Mouse (Mus musculus): ENCODE measurements around the gene Cyp8b1. TPM values are rescaled to one million over a fixed set of nuclear protein-coding genes. Genes with fewer than 3 reads are reported as not detected.

The Cyp8b1 gene
- polyA plus RNA-seq (2015; fragmentation: Nextera tagmentation; extraction: Ambion mirVana), result not detected in 2 replicates

DNA sequence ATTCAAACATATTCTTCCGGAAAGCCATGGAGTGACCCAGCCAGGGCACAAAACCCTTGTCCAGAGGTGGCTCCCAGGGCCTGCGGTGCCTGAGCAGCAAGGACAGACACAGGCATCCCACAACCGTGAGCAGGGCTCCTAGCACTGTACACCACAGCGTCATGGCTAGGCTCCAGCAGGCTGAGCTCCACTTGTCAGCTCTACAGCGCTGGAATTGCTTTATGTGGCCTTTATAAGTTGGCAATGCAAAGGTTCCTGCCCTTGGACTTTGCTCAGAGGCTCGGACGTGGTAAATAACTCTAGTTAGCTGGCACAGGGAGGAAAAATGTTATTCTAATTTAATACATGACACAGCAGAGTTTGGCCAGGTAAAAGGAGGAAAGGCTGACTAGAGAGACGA is at the start of gene Cyp8b1:
Cyp8b1 (minus strand) TSS at position 204 of the 400 bp plus-strand sequence.
- no peaks in the 10 kb centered on the region for H3K4me1 ChIP-seq
- H3K27me3 ChIP-seq, result no peaks in the 10 kb centered on the region
- H3K36me3 ChIP-seq (ENCODE audit: poor library complexity, severe bottlenecking), result no peaks in the 10 kb centered on the region
- no peak within 1 kb of the TSS for H3K9ac ChIP-seq
- no peaks in the 10 kb centered on the region for H3K9me3 ChIP-seq (replicated peaks)
- H3K27ac ChIP-seq, result no peak within 1 kb of the TSS
- H3K4me2 ChIP-seq, result no peak within 1 kb of the TSS
- H3K4me3 ChIP-seq, result no peak within 1 kb of the TSS
- no peak for ATAC-seq
- whole genome bisulfite sequencing, result 85% methylated on average over 8 of the region's 8 CpGs

DNA sequence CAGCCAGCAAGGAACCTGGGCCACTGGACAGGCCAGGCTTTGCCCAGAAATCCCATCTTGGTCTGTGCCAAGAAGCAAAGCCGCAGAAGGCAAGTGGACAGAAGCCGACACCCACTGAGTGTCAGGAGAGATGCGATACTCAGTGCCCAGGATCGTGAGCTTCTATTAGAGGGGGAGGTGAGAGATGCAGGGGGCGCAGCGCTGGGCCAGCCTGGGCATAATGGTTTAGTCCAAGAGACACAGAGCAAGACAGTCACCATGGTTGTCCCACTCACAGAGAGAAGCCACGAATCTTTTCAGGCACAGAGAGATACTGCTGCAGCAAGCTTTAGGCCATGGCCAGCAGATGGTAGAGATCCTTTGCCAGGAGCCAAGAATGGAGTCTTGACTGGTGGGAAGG is 48.8 kb upstream of the Cyp8b1 start:
- 90% methylated on average over 7 of the region's 7 CpGs for WGBS
- no peak for ATAC-seq
- H3K9me3 ChIP-seq (replicated peaks), result no peaks in the 10 kb centered on the region

DNA sequence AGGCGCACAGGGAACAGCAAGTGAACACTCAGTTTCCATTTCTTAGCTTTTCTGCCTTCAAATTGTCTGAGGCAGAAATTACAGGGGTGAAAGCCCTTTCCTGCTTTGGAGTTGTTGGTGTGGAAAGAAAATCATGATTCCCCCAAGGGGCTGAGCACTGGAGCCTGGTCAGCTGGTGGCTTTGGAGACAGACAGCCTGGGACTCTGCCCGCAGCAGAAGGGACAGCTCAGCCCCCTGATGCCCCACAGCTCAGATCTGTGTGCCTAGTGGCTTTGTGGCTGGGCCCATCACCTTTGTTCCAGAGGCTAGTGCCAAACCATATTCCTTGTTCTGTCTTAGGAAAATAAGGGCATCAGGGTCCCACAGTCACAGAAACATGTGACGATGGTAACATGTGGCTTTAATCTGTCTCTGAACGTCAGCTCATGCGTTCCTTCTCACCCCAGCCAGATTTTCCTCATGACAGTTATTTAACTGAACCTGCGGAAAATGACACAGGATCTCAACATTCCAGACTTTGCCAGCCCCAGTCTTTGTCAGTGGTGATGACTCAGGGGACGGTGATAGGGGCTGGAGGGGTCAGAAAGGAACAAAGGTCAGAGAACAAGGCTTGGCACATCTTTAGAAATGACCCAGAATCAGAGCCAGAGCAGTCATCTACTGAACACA is 44.0 kb upstream of the Cyp8b1 start:
- Histone ChIP-seq H3K9me3 (replicated peaks) (no peaks in the 10 kb centered on the region), H3K4me3 (no peak overlapping the region), H3K27me3 (no peaks in the 10 kb centered on the region), H3K9ac (no peak overlapping the region), H3K27ac (no peak overlapping the region), H3K4me1 (no peaks in the 10 kb centered on the region), H3K4me2 (no peak overlapping the region), H3K36me3 (ENCODE audit: poor library complexity, severe bottlenecking) (no peaks in the 10 kb centered on the region)
- ATAC-seq, result no peak
- WGBS, result 70% methylated on average over 7 of the region's 7 CpGs

More for the DNA sequence above, 48.8 kb upstream of the Cyp8b1 start:
- Histone ChIP-seq H3K4me3 (no peak overlapping the region), H3K9ac (no peak overlapping the region), H3K27ac (no peak overlapping the region), H3K4me2 (no peak overlapping the region), H3K27me3 (no peaks in the 10 kb centered on the region), H3K4me1 (no peaks in the 10 kb centered on the region), H3K36me3 (ENCODE audit: poor library complexity, severe bottlenecking) (no peaks in the 10 kb centered on the region)

- Histone ChIP-seq H3K36me3 (ENCODE audit: poor library complexity, severe bottlenecking) (no peaks in the 10 kb centered on the region), H3K4me3 (no peak overlapping the region), H3K9me3 (replicated peaks) (no peaks in the 10 kb centered on the region), H3K9ac (no peak overlapping the region), H3K27me3 (no peaks in the 10 kb centered on the region), H3K4me1 (peaks cover 15% of the 10 kb centered on the region), H3K27ac (no peak overlapping the region), H3K4me2 (no peak overlapping the region)
- no peak for ATAC-seq
- 92% methylated on average over 6 of the region's 6 CpGs for WGBS
Measured at GRCm38 (mm10) chr9:121952596-121952995, 36.5 kb upstream of the Cyp8b1 start.

GRCm38 (mm10) chr9:121951114-121951423 is 35.0 kb upstream of the Cyp8b1 start:
- Histone ChIP-seq H3K4me3 (peak overlapping the region; percentile 24), H3K9ac (peak overlapping the region; percentile 41; the same call in 1 of the 2 replicates)

GRCm38 (mm10) chr9:121950418-121951113 is 34.5 kb upstream of the Cyp8b1 start, which contains the start of gene Fam198a:
Gene Fam198a, plus strand, starts transcription at chr9:121950988.
- Histone ChIP-seq H3K9ac (peak within 1 kb of the TSS; percentile 41; the same call in 1 of the 2 replicates), H3K27me3 (no peaks in the 10 kb centered on the region), H3K27ac (peak within 1 kb of the TSS; percentile 65), H3K4me3 (peak within 1 kb of the TSS; percentile 24), H3K4me1 (peaks cover 15% of the 10 kb centered on the region), H3K9me3 (replicated peaks) (no peaks in the 10 kb centered on the region), H3K36me3 (ENCODE audit: poor library complexity, severe bottlenecking) (no peaks in the 10 kb centered on the region), H3K4me2 (peak within 1 kb of the TSS; percentile 56)
- 2% methylated on average over 14 of the region's 14 CpGs for WGBS
- peak; percentile 93 for ATAC-seq

More at GRCm38 (mm10) chr9:121951114-121951423, 35.0 kb upstream of the Cyp8b1 start:
- Histone ChIP-seq H3K9me3 (replicated peaks) (no peaks in the 10 kb centered on the region), H3K27ac (0 out of 2 replicates have a peak overlapping the region, but pooled peaks have one; percentile 65), H3K4me1 (peaks cover 15% of the 10 kb centered on the region), H3K4me2 (peak overlapping the region; percentile 56), H3K27me3 (no peaks in the 10 kb centered on the region), H3K36me3 (ENCODE audit: poor library complexity, severe bottlenecking) (no peaks in the 10 kb centered on the region)
- WGBS, result 20% methylated on average over 4 of the region's 4 CpGs
- peak; percentile 68 for ATAC-seq

- H3K4me1 ChIP-seq, result peaks cover 15% of the 10 kb centered on the region
- H3K4me2 ChIP-seq, result no peak overlapping the region
- ATAC-seq, result no peak
- no peak overlapping the region for H3K9ac ChIP-seq
- 80% methylated on average over 4 of the region's 4 CpGs for WGBS
- H3K9me3 ChIP-seq (replicated peaks), result no peaks in the 10 kb centered on the region
- H3K27me3 ChIP-seq, result no peaks in the 10 kb centered on the region
- H3K27ac ChIP-seq, result no peak overlapping the region
- H3K4me3 ChIP-seq, result no peak overlapping the region
- no peaks in the 10 kb centered on the region for H3K36me3 ChIP-seq (ENCODE audit: poor library complexity, severe bottlenecking)
Measured at GRCm38 (mm10) chr9:121948431-121948830, 32.3 kb upstream of the Cyp8b1 start.

DNA sequence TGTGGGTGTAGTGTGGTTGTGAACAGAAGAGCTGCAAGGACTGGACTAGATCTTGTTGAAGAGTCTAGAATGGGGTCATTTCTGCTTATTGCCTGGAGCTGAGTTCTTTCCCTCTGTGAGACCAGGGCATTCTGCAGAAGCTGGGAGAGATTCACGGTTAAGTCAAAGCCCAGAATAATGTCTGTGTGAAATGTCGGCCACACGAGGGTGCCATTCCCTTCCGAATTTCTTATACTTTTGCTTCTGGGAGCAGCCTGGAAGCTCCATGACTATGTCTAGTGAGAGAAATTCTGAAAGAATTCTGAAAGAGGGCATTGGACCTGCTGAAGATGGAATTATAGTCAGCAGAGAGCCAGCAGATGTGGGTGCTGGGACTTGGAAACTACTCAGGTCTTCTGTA is 31.7 kb upstream of the Cyp8b1 start:
- no peak overlapping the region for H3K27ac ChIP-seq
- H3K4me1 ChIP-seq, result peaks cover 15% of the 10 kb centered on the region
- no peak overlapping the region for H3K4me2 ChIP-seq
- no peak for ATAC-seq
- 7% methylated on average over 4 of the region's 4 CpGs for WGBS
- no peaks in the 10 kb centered on the region for H3K9me3 ChIP-seq (replicated peaks)
- H3K9ac ChIP-seq, result no peak overlapping the region
- no peak overlapping the region for H3K4me3 ChIP-seq
- no peaks in the 10 kb centered on the region for H3K27me3 ChIP-seq
- no peaks in the 10 kb centered on the region for H3K36me3 ChIP-seq (ENCODE audit: poor library complexity, severe bottlenecking)

DNA sequence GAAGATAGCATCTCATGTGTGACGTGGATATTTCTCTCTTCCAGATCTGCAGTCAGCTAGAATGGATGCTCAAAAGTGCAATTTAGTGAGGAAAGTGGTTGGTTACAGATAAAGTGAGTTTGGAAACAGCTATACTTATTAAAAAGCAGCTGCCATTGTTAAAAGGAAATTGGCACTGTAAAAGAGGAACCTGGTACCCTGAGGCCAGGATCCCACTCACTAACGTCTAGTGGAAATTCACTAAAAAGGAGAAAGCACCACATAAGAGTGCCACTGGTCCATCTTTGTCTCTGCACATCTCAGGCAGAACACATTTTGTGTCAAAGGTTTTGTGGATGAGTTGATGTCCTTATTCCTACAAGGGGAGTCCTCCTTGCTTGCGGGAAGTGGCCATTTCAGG is 27.5 kb upstream of the Cyp8b1 start:
- Histone ChIP-seq H3K9ac (no peak overlapping the region), H3K9me3 (replicated peaks) (no peaks in the 10 kb centered on the region)
- no peak for ATAC-seq

DNA sequence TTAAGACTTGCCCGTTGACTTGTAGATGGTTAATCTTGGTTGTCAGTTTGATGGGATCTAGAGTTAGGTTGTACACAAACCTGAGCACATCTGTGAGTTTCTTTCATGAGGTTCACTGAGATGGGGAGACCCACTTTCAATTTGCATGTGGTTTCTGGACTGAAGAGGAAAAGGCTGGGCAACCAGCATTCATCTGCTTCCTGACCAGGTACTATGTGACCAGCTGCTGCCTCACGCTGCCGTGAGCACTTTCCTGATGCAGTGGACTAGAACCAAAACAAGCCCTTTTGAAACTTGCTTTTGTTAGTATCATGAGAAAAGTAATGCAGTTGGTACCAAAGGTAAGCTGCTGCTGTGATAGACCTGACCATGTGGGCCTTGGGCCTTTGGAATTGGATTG is 26.9 kb upstream of the Cyp8b1 start:
- H3K36me3 ChIP-seq (ENCODE audit: poor library complexity, severe bottlenecking), result no peaks in the 10 kb centered on the region
- no peak overlapping the region for H3K4me3 ChIP-seq
- ATAC-seq, result no peak
- H3K9ac ChIP-seq, result no peak overlapping the region
- H3K4me1 ChIP-seq, result no peaks in the 10 kb centered on the region
- H3K27me3 ChIP-seq, result no peaks in the 10 kb centered on the region
- no peak overlapping the region for H3K4me2 ChIP-seq
- 87% methylated on average over 3 of the region's 3 CpGs for WGBS
- no peak overlapping the region for H3K27ac ChIP-seq
- H3K9me3 ChIP-seq (replicated peaks), result no peaks in the 10 kb centered on the region

More for the DNA sequence above, 27.5 kb upstream of the Cyp8b1 start:
- no peaks in the 10 kb centered on the region for H3K4me1 ChIP-seq
- H3K27me3 ChIP-seq, result no peaks in the 10 kb centered on the region
- H3K36me3 ChIP-seq (ENCODE audit: poor library complexity, severe bottlenecking), result no peaks in the 10 kb centered on the region
- H3K4me2 ChIP-seq, result no peak overlapping the region
- 90% methylated on average over 3 of the region's 3 CpGs for WGBS
- no peak overlapping the region for H3K27ac ChIP-seq
- no peak overlapping the region for H3K4me3 ChIP-seq

- H3K4me1 ChIP-seq, result no peaks in the 10 kb centered on the region; the same call in 1 of the 2 replicates
- 49% methylated on average over 21 of the region's 21 CpGs for WGBS
- H3K36me3 ChIP-seq (ENCODE audit: poor library complexity, severe bottlenecking), result no peaks in the 10 kb centered on the region
- ATAC-seq, result peak; percentile 80
- H3K9me3 ChIP-seq (replicated peaks), result no peaks in the 10 kb centered on the region
- peak overlapping the region; percentile 63 for H3K9ac ChIP-seq
- H3K4me3 ChIP-seq, result peak overlapping the region; percentile 42
- peak overlapping the region; percentile 16; the same call in 1 of the 2 replicates for H3K27ac ChIP-seq
- H3K27me3 ChIP-seq, result 0 out of 2 replicates have a peak, but pooled peaks cover 6% of the 10 kb centered on the region
- peak overlapping the region; percentile 59 for H3K4me2 ChIP-seq
Measured at GRCm38 (mm10) chr9:121937944-121938355, 21.8 kb upstream of the Cyp8b1 start.

DNA sequence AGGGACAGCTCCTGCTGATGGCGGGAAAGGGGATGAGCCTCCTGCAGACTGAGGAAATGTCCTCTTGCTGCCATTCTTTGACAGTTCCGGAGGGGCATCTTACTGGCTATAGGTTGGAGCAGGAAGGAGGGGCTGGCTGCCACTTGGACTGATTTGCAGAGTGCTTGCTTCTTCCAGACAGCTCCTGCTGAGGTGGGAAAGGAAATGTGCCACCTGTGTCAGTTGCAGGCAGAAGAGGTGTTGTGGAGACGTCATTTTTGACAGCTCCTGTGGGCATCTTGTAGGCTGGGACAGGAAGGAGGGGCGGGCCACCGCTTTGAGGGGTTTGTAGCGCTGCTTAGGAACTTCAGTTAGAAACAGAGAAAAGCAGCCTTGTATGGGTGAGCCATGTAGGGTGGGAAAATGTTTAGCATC is 21.4 kb upstream of the Cyp8b1 start:
- H3K4me2 ChIP-seq, result peak overlapping the region; percentile 59
- H3K27me3 ChIP-seq, result peaks cover 6% of the 10 kb centered on the region; the same call in 1 of the 2 replicates
- 59% methylated on average over 6 of the region's 6 CpGs for WGBS
- no peaks in the 10 kb centered on the region for H3K36me3 ChIP-seq (ENCODE audit: poor library complexity, severe bottlenecking)
- peak overlapping the region; percentile 42 for H3K4me3 ChIP-seq
- H3K9me3 ChIP-seq (replicated peaks), result no peaks in the 10 kb centered on the region
- peak overlapping the region; percentile 16; the same call in 1 of the 2 replicates for H3K27ac ChIP-seq
- H3K9ac ChIP-seq, result peak overlapping the region; percentile 43; the same call in 1 of the 2 replicates
- peak; percentile 73 for ATAC-seq
- no peaks in the 10 kb centered on the region; the same call in 1 of the 2 replicates for H3K4me1 ChIP-seq
